Mouse (Mus musculus): ENCODE data around the gene Fcf1. TPM values are rescaled to one million over a fixed set of nuclear protein-coding genes. Genes with fewer than 3 reads are reported as not detected.

Gene Fcf1
- polyA plus RNA-seq (2016; fragmentation: Nextera tagmentation; extraction: Ambion mirVana): 174 and 175 TPM in 2 replicates

GRCm38 (mm10) chr12:84970428-84971096 is at the start of gene Fcf1, which contains the start of gene Arel1:
TSS of gene Fcf1 (plus strand) at chr12:84970897.
TSS of gene Arel1 (minus strand) at chr12:84970900.
- peaks cover 3% of the 10 kb centered on the region; the same call in 1 of the 2 replicates for H3K27me3 ChIP-seq (ENCODE audit: poor library complexity, severe bottlenecking)
- peaks cover 29% of the 10 kb centered on the region for H3K36me3 ChIP-seq (replicated peaks)
- peak; percentile 86 for DNase-seq (ENCODE audit: extremely low spot score, low spot score)
- under 1% methylated on average over 42 of the region's 42 CpGs for WGBS
- peak within 1 kb of the TSS; percentile 87 for H3K27ac ChIP-seq
- peak within 1 kb of the TSS; percentile 90 for H3K4me3 ChIP-seq
- peaks cover 26% of the 10 kb centered on the region for H3K4me1 ChIP-seq
- H3K9me3 ChIP-seq: no peaks in the 10 kb centered on the region

GRCm38 (mm10) chr12:84921881-84922419 is 48.7 kb upstream of the Fcf1 start:
- peaks cover 14% of the 10 kb centered on the region for H3K4me1 ChIP-seq
- peak overlapping the region; percentile 44 for H3K27ac ChIP-seq
- no peak for DNase-seq (ENCODE audit: extremely low spot score, low spot score)
- H3K36me3 ChIP-seq (replicated peaks): peaks cover 77% of the 10 kb centered on the region
- 66% methylated on average over 8 of the region's 8 CpGs for WGBS
- no peaks in the 10 kb centered on the region for H3K9me3 ChIP-seq
- no peaks in the 10 kb centered on the region for H3K27me3 ChIP-seq (ENCODE audit: poor library complexity, severe bottlenecking)
- no peak overlapping the region for H3K4me3 ChIP-seq

DNA sequence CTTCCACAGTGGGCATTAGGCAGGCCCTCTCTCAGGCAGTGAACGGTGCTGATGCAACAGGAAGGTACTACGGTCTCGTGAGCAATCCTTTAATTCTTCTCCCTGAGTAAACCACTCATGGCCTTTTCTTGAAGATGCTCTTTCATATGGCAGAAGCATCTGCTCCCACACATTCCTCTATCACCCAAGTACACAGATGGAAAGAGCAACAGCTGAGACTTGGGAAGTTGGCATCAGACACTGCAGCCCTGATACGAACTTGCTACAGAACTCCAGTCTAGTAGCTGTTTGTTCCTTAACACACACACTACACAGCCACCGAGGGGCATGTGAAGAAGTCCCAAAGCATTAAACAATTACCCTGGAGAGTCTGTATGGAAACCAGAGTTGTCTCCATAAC is 46.4 kb upstream of the Fcf1 start:
- DNase-seq (ENCODE audit: extremely low spot score, low spot score): no peak
- Histone ChIP-seq H3K4me1 (peaks cover 14% of the 10 kb centered on the region), H3K4me3 (no peak overlapping the region), H3K27ac (no peak overlapping the region), H3K36me3 (replicated peaks) (peaks cover 81% of the 10 kb centered on the region), H3K9me3 (no peaks in the 10 kb centered on the region), H3K27me3 (ENCODE audit: poor library complexity, severe bottlenecking) (no peaks in the 10 kb centered on the region)
- WGBS: 94% methylated on average over 5 of the region's 5 CpGs

- no peak overlapping the region for H3K27ac ChIP-seq
- no peaks in the 10 kb centered on the region for H3K9me3 ChIP-seq
- peaks cover 9% of the 10 kb centered on the region for H3K4me1 ChIP-seq
- no peaks in the 10 kb centered on the region for H3K27me3 ChIP-seq (ENCODE audit: poor library complexity, severe bottlenecking)
- no peak for DNase-seq (ENCODE audit: extremely low spot score, low spot score)
- no peak overlapping the region for H3K4me3 ChIP-seq
- H3K36me3 ChIP-seq (replicated peaks): peaks cover 84% of the 10 kb centered on the region
- WGBS: 93% methylated on average over 6 of the region's 6 CpGs
Observed at GRCm38 (mm10) chr12:84926542-84926941, 44.2 kb upstream of the Fcf1 start.

- H3K27ac ChIP-seq: no peak overlapping the region
- WGBS: 94% methylated on average over 6 of the region's 6 CpGs
- H3K27me3 ChIP-seq (ENCODE audit: poor library complexity, severe bottlenecking): no peaks in the 10 kb centered on the region
- H3K9me3 ChIP-seq: no peaks in the 10 kb centered on the region
- peaks cover 81% of the 10 kb centered on the region for H3K36me3 ChIP-seq (replicated peaks)
- no peak overlapping the region for H3K4me3 ChIP-seq
- H3K4me1 ChIP-seq: no peaks in the 10 kb centered on the region
- DNase-seq (ENCODE audit: extremely low spot score, low spot score): no peak
Observed at GRCm38 (mm10) chr12:84932210-84932609, 38.5 kb upstream of the Fcf1 start.

DNA sequence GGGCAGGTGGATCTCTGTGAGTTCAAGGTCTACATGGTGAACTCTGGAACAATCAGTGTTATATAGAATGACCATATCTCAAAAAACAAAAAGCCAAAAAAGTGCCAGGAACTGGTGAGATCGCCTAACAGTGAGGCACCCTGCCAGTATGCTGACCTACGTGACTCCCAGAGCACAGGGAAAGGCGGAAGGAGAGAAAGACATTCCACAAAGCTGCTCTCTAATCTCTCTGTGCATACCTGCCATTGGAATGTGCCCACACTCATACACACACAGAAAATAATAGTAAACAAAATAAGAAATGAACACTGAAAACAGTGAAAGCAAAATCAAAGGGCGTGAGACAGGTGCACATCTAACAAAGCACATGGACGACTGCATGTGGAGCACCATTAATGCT is 35.4 kb upstream of the Fcf1 start:
- Histone ChIP-seq H3K4me3 (no peak overlapping the region), H3K27me3 (ENCODE audit: poor library complexity, severe bottlenecking) (no peaks in the 10 kb centered on the region), H3K36me3 (replicated peaks) (peaks cover 76% of the 10 kb centered on the region), H3K4me1 (no peaks in the 10 kb centered on the region), H3K9me3 (no peaks in the 10 kb centered on the region), H3K27ac (no peak overlapping the region)
- DNase-seq (ENCODE audit: extremely low spot score, low spot score): no peak
- 88% methylated on average over 5 of the region's 5 CpGs for WGBS

GRCm38 (mm10) chr12:84939117-84939516 is 31.6 kb upstream of the Fcf1 start:
- Histone ChIP-seq H3K9me3 (no peaks in the 10 kb centered on the region), H3K27ac (no peak overlapping the region), H3K36me3 (replicated peaks) (peaks cover 70% of the 10 kb centered on the region), H3K4me1 (no peaks in the 10 kb centered on the region), H3K27me3 (ENCODE audit: poor library complexity, severe bottlenecking) (no peaks in the 10 kb centered on the region), H3K4me3 (no peak overlapping the region)
- DNase-seq (ENCODE audit: extremely low spot score, low spot score): no peak
- 95% methylated on average over 7 of the region's 7 CpGs for WGBS

GRCm38 (mm10) chr12:84940343-84940742 is 30.4 kb upstream of the Fcf1 start:
- Histone ChIP-seq H3K27me3 (ENCODE audit: poor library complexity, severe bottlenecking) (no peaks in the 10 kb centered on the region), H3K4me1 (no peaks in the 10 kb centered on the region), H3K27ac (no peak overlapping the region), H3K4me3 (no peak overlapping the region), H3K9me3 (no peaks in the 10 kb centered on the region), H3K36me3 (replicated peaks) (peaks cover 64% of the 10 kb centered on the region)
- DNase-seq (ENCODE audit: extremely low spot score, low spot score): no peak
- 91% methylated on average over 7 of the region's 7 CpGs for WGBS

DNA sequence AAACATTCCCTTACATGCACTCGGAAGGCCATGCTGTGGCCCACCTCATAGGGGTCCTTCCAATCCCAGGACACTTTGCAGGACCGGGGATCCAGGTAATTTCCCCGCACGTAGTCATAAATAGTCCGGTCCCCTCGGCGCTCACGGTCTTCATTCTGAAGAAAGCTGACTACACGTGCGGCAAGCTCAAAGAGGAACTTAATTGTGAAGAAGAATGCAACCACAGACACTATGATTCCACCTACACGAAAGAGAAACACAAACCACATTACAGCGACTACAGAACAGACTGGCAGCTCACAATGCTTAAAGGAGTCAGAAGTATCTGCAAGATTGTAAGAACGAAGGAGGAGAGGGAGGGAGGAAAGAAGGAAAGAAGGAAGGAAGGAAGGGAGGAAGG is 29.0 kb upstream of the Fcf1 start:
- Histone ChIP-seq H3K9me3 (no peaks in the 10 kb centered on the region), H3K36me3 (replicated peaks) (peaks cover 69% of the 10 kb centered on the region), H3K4me1 (no peaks in the 10 kb centered on the region), H3K27ac (no peak overlapping the region), H3K4me3 (no peak overlapping the region), H3K27me3 (ENCODE audit: poor library complexity, severe bottlenecking) (no peaks in the 10 kb centered on the region)
- WGBS: 95% methylated on average over 13 of the region's 13 CpGs
- DNase-seq (ENCODE audit: extremely low spot score, low spot score): no peak

GRCm38 (mm10) chr12:84943006-84943952 is 27.4 kb upstream of the Fcf1 start:
- peaks cover 80% of the 10 kb centered on the region for H3K36me3 ChIP-seq (replicated peaks)
- DNase-seq (ENCODE audit: extremely low spot score, low spot score): no peak

GRCm38 (mm10) chr12:84944150-84944812 is 26.4 kb upstream of the Fcf1 start:
- H3K27me3 ChIP-seq (ENCODE audit: poor library complexity, severe bottlenecking): no peaks in the 10 kb centered on the region
- DNase-seq (ENCODE audit: extremely low spot score, low spot score): no peak
- no peaks in the 10 kb centered on the region for H3K4me1 ChIP-seq
- peaks cover 78% of the 10 kb centered on the region for H3K36me3 ChIP-seq (replicated peaks)
- no peak overlapping the region for H3K27ac ChIP-seq
- H3K9me3 ChIP-seq: no peaks in the 10 kb centered on the region
- WGBS: 88% methylated on average over 4 of the region's 4 CpGs
- no peak overlapping the region for H3K4me3 ChIP-seq

More at GRCm38 (mm10) chr12:84943006-84943952, 27.4 kb upstream of the Fcf1 start:
- no peaks in the 10 kb centered on the region for H3K27me3 ChIP-seq (ENCODE audit: poor library complexity, severe bottlenecking)
- no peak overlapping the region for H3K27ac ChIP-seq
- H3K9me3 ChIP-seq: no peaks in the 10 kb centered on the region
- H3K4me1 ChIP-seq: no peaks in the 10 kb centered on the region
- 93% methylated on average over 21 of the region's 21 CpGs for WGBS
- no peak overlapping the region for H3K4me3 ChIP-seq

GRCm38 (mm10) chr12:84944813-84945553 is 25.7 kb upstream of the Fcf1 start:
- Histone ChIP-seq H3K9me3 (no peaks in the 10 kb centered on the region), H3K36me3 (replicated peaks) (peaks cover 78% of the 10 kb centered on the region), H3K27me3 (ENCODE audit: poor library complexity, severe bottlenecking) (no peaks in the 10 kb centered on the region), H3K4me1 (no peaks in the 10 kb centered on the region), H3K4me3 (no peak overlapping the region), H3K27ac (no peak overlapping the region)
- WGBS: 90% methylated on average over 9 of the region's 9 CpGs
- DNase-seq (ENCODE audit: extremely low spot score, low spot score): no peak

Data from forebrain, embryonic 10.5 days (tissue).